Mouse (Mus musculus): ENCODE data around the gene Fgd6.

The Fgd6 gene

DNA sequence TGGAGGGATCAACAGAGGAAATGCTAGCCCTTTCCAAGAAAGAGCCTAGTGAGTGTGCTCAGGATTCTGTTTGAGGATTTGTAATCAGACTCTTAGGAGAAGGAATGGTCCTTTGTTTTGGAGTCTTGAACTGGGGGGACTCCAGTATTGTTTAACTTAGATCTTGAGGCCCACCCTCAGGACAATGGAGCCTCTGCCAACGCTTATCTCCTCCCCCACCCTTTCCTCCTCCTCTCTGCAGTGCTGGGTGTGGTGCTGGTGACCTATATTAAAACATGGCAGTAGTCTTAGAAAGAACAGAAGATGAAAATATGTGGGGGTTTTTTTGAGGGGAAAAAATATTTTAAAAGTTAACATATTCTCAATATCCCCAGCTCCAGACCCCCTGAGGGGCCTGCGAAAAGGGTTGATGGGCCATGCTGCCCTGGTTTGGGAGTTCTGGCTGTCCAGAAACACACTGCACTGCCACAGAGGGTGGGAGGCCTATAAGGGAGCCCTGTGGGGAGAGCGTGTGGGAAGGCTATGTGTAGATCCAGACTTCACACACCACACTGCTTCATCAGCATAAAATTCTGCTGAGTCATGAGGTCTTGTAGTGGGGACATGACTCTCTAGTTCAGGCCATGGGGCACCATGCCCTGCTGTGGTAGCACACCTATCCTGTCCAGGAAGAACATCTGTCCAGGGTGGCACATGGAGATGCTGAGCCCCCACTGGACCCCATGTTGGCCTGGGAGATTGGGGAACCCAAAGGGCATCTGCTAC is 61.5 kb downstream of the Fgd6 start:
- DNase-seq, result peak; percentile 53

DNA sequence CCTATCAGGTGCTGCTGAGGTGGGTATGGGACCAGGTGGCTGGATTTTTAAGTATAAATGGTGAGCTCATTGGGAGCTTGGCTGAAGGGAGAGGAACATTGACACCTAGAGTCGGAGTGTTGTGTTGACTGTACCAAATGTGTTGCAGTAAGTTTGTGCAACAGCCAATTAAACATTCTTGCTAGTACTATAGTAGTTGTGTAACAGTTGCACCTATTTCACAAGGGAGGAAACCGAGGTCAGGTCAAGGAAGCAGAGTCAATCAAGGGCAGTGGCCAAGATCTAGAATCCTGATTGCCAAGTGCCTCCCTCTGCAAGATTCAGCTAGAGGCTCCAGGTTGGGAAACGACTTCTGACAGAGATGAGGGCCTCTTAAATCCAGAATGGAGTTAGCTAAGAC is 62.3 kb downstream of the Fgd6 start:
- peak; percentile 14 for DNase-seq

DNA sequence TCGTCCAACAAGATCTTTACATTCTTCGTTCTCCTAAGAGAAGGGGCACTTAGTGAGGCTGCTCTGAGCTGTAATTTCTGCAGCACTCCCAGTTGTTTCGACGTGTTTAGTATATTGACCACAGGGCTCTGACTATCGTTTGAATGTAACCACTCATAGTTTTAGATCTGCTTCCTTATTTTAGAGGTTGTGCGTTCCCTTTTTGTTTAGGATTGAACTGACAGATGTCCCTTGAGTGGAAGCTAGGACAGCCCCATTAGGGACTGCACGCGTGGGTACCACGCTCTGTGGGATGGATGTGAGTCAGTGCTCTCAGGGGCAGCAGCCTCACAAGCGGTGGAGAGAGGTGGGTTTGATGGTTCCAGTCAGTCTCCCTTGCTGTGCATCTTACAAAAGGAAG is 69.7 kb downstream of the Fgd6 start:
- DNase-seq, result no peak

DNA sequence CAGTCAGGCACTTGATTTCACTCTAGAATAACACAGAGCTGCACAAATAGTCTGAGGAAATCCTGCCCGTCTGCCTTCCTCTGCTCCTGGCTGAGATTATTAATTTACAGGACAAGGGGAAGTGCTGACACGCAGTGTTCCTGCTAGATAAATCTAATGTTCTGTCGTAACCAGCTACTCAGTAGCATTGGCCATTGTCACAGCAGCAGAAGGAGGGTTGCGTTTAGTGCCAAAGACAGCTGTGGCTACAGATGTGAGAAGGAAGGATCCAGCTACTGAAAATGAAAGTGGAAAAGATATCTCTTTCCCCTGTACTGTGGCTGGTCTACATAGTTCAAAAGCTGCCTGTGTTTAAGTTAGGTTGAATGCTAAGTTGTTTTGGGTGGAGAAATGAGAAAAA is 71.4 kb downstream of the Fgd6 start:
- peak; percentile 98 for DNase-seq

DNA sequence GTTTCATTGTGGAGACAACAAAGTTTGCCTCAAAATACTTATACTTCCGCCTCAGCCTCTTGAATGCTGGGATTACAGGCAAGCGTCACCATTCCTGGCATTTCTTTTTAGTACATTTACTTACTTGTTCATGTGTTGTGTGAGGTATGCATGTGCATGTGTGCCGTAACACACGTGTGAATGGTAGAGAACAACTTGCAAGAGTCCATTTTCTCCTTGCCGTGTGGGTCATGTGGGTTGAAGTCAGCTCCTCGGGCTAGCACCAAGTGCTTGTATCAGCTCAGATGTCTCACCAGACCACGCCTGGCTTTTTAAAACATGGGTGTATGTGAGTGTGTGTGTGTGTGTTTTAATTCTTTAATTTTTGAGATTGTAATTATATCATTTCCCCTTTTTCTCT is 71.8 kb downstream of the Fgd6 start:
- DNase-seq, result peak; percentile 36

DNA sequence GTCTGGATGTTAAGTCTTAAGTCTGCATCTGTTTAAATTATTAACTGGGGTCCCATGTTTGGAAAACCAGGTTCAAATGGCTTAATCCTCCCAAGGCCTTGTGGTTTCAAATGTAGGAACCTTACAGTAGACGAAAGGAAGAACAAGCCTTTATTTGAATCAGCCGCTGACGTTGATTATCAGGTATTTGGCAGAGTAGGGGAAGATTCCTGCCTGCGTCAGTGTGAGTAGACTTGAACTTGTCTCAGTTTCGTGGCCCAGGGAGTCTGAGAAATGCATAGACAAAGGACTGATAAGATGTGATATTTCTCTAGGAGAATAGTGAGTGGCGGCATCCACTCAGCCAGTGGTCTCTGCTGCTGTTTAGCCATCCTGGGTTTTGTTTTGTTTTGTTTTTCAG is 73.0 kb downstream of the Fgd6 start:
- peak; percentile 64 for DNase-seq

DNA sequence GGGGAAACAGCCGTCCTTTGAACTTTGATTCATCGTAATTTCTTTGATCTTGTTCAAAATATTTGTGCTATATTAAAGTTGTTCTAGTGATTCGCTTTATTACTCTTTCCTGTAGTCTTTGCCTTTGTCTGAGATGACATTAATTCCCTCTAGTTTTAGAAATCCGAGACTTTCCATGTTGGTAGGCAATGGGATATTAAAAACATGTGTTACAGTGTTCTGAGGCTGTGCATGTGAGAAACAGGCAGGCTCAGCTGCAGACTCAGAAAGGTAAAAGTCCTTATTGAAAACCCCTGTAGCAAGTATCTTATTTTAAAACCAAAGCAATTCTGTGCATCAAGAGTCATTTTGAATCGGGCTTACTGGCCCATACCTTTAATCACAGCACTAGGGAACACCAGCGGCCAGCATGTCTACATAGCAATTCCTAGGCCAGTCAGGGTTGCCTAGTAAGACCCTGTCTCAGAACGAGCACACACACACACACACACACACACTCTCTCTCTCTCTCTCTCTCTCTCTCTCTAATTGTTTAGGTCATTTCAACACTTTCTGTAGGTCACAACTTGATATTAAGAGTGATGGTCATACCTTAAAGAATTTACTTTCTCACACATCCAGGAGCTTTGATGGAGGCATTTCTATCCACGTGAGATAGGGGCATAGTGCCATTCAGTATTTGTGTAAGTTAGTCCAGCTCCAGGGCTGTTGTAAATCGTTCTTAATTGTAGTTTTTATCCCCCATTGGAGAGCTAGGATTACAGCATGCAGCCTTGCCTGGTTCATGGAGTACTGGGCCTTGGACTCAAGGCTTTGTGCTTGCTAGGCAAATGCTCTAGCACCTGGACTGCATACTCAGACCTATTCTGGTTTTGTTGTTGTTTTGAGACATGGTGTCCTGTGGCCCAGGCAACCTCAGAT is 75.3 kb downstream of the Fgd6 start:
- DNase-seq, result peak; percentile 82

DNA sequence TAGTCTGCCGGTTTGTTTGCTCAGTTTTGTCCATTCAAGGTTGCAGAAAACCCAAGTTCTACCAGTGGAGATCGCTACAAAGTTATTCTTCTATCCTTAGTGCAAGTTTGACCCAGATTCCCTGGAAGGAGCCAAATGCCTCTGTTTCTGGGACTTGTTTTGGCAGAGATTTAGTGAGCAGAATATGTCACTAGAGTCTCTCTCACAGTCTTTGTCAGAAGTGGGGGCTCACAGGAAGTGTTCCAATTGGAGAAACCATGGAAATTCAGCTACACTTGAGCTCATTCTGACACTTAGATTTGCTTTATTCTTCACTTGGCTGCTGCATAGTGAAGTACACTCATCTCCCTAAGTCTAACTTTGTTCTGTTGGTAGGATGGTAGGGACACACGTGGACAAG is 76.4 kb downstream of the Fgd6 start:
- DNase-seq, result peak; percentile 1

DNA sequence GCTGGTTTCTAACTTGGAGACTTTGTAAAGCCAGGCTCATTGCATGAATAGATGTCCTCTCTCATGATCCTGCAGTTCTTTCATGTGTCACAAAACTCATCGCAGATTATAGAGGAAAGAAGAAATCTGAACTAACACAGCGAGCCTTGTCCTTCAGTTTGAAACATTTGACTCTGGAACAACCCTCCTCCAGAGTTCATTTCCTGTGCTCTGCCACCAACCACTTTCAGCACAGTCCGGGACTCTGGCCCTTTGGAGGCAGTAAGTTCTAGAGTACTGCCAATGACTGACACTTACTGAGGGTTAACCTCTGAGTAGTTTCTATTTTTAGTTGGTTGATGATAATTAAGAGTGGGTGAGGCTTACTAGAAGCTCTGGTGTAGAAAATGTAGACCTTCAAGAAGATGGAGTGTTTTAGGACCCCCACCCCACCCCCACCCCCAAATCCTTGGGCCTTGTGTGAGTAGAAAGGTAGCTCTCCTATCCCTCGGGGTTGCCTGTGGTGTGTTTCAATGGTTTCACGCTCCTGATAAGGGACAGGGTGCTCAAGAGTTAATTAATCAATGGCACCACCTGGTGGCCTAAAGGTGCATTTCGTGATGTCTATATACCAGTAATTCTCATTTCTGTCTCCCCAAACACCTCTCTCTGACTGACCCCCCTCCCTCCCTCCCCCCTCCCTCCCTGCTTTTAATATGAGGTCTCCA is 80.2 kb downstream of the Fgd6 start:
- DNase-seq, result peak; percentile 95

DNA sequence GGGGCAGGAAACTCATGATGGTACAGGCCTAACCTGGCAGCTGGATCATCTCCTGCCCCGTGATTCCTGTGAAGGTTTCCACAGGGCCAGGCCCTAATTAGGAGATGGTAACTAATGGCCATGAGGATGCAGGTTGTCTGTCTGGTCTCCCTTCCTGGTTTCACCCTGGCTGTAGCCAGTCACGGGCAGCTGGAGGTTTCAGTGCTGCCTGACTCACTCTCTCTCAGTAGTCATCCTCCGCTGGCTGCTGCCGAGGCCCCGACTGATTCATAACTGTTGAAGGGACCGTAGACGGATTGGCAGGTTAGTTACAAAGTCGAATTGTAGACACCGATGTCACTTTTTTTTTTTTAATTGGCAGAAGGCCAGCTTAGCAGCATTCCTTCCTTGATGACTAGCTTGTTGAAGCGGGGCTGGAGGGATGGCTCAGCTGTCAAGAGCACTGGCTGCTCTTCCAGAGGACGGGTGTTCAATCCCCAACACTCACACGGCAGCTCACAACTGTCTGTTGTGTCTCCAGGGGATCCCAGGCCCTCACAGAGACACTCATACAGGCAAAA is 81.1 kb downstream of the Fgd6 start:
- DNase-seq, result peak; percentile 90

DNA sequence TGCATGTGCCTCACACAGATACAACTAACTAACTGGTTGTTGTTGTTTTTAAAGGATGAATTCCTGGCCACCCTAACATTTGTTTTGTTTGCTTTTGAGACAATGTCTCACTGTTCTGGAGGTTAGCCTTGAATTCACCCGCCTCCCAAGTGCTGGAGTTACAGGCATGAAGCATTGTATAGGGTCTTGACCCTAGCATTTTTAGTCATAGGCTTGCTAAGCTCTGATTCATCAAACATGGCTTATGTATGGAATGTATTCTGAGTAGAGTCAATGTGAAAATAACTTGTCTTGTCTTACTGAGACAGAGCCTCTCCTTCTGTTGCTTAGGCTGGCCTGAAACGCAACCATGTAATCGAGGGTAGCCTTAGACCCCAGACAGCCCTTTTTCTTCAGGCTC is 82.1 kb downstream of the Fgd6 start:
- no peak for DNase-seq

DNA sequence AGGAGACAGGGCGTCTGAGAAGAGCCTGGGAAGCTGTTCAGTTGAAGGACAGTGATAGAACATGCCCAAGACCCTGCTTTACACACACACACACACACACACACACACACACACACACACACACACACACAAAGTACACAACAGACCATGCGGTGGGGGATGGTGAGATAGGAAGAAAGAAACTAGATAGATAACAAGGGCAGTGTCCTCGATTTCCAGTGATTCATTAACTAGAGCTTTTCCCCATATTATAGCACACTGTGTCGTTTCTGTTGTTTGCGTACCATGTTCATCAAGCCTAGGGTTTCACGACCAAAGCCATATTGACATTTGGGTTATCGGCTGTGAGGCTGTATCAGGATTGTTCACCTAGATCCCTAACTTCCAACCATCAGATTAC is 83.2 kb downstream of the Fgd6 start:
- no peak for DNase-seq

DNA sequence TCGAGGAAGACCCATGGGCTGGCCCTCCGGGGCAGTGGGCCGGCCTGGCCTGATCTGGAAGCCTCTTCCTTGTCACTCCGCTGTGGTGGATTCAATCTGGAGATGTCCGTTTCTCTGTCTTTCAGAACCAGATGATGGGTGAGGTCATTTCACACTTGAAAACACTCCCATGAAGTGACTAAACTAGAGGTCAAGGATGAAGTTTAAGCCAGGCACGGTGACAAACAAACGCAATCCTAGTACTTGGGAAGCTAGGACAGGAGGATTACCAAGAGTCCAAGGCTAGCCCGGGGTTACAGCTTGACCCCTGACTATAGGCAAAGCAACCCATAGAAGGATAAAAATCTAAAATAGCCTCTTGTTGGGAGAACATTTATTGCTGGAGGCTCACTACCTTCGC is 84.9 kb downstream of the Fgd6 start:
- DNase-seq, result no peak

DNA sequence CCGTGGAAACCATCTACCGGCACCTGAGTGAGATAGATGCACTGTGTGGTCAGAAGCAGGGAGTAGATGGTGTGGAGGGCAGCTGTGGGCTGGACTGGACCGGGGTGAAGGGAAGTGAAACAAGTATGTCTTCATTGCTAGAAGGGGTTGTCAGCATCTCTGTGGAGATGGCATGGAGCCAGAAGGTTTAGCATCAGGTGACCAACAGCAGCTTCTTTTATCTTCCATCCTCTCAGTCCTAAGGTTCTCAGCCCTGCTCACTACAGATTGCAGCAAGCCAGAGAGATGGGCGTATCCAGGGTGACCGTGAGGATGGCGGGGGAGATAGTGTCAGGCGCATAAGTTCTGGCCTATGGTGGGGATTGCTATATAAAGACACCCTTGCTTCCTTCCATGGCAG is 86.8 kb downstream of the Fgd6 start:
- DNase-seq, result peak; percentile 94

DNA sequence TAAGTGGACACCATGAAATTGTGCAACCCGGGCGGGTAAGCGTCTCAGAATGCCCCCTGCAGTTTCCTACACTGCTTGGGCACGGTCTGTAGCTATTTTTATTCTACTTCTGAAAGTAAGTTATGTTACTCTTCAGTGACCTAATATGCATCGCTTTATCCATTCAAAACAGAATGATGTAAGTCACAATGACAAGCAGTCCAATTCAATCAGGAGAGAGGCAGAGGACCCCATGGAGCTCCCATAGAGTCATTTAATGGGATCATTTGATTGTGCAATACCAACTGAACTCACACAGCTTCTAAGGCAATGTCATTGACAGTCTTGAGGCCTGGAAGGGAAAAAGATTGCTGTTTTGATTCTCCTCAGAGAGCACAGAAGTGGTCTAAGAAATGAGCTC is 87.8 kb downstream of the Fgd6 start:
- DNase-seq, result no peak

DNA sequence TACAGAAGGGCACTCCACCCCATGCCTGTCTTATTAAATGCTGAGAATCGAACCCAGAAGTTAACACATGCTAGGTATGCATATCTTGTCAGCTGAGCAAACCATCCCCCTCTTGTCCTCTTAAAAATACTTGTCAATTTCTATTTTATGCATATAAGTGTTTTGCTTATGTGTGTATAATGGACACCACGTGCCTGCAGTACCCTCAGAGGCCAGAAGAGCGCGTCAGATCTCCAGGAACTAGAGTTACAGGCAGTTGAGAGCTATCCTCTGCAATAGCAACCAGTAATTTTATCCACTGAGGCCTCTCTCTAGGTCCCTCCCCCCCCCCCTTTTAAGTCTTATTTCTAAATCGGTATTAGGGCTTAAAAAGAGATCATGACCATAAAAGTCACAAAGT is 88.6 kb downstream of the Fgd6 start:
- no peak for DNase-seq

DNA sequence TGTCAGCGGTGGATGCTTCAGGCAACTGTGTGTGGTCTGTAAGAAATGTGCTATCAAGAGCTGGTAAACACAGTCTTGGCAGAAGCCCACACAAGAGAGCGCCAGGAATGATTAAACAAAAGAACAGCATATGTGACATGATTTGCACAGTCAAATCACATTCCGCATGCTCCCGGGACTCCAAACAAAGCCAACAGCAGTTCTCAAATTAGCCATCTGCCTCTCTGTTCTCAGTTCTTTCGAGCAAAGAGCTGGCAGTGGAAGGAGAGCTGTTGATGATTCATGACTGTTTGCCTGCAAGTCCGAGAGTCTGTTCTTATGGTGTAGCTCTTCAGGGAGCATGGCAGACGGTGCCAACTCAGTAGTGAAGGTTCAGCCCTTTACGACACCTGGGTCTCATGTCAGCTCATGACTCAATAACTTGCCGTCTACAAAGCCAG is 93.9 kb downstream of the Fgd6 start:
- peak; percentile 92 for DNase-seq

DNA sequence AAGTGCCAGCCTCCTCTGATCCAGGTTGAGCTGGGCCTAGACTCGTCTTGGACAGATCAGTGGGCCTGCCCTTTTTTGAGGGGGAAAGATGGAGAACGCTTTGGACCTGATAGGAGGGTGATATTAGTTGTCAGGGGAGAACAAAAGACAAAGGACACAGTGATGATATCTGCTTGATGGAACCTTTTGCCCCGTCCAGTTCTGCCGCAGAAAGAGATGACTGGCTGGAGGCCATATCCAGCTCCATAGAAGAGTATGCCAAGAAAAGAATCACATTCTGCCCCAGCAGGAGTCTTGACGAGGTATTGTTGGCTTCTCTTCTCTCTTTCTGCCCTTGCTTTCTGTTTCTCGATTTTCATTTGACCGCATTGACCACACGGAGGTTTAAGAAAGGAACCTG is 97.3 kb downstream of the Fgd6 start:
- DNase-seq, result no peak

DNA sequence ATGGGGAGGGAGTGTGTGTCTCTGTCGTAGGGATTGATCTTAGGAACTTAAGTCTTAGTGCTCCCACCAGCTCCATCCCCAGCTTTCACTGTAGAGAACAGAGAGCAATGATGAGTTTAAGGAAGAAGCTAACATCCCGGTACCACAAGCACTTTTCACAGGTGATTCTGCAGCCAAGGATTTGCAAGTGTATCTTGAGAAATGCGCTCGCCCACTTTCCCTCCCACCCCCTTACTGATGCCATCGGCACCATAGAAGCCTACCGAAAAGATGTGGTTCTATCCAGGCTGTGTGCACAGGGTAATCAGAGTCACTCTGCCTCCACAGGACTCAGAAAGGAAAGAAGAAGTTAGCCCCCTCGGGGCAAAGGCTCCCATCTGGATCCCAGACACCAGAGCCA is 97.9 kb downstream of the Fgd6 start:
- no peak for DNase-seq

DNA sequence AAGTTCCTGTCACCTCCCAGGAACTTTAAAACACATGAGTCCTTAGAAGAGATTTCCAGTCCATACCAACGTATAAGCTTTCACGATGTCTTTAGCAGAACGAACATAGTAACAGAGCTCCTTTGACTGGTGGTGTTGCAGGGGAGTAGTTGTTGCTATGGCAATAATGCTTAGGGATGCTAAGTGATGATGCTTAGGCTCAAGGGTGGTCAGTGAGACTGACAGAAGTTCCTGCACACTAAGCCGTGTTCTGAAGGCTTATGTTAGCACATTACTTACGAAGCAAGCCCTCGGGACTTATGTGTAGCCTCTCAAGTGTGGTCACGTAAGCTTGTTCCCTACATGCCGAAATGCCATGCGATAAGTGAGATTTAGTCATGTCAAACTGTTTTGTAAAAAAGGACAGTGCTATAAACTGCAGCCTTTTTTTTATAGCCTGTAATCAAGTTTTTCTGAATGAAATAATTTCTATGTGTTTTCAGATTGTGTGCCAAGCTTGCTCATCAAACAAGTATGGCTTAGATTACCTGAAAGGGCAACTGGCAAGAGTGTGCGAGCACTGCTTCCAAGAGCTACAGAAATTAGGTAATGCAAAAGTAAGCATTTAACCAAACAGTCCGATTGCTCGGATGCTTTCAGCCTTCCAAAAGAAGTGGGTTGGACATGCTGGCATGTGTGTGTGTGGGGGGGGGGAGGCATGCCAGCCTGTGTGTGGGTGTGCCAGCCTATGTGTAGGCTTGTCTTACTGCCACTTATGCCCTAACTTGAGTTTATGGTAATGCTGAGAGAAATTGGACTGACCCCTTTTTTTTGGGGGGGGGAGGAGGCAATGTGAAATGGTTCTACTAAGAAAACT is 99.0 kb downstream of the Fgd6 start:
- no peak for DNase-seq

DNA sequence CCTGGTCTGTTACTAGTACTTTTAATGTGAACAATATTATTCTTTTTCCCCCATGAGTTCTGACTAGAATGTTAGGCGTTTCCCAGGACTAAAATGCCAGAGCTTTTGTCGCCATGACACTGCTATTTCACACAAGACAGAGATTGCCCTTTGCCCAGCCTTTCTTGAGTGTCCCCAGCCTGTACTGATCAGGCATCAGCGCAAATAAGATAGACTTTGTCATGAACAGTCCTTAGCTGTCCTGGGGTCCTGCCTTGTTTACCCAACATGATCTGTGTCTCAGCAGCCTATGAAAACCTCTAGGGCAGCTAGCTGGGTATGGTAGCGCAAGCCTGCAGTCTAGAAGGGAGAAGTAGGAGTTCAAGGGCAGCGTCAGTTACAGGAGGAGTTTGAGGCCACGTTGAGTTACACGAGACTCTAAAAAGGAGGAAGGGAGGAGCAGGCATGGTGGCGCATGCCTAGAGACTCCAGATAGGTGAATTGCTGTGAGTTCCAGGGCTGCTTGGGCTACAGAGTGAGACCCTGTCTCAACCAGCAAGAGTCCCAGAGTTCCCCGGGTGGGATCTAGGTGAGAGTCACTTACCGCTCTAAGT is 103.2 kb downstream of the Fgd6 start:
- DNase-seq, result no peak
